Mouse (Mus musculus): ENCODE data around the gene Gltp. TPM values are rescaled to one million over a fixed set of nuclear protein-coding genes. Genes with fewer than 3 reads are reported as not detected.

The Gltp gene
- polyA plus RNA-seq, 2 experiments = 18.4 to 25.4 TPM

DNA sequence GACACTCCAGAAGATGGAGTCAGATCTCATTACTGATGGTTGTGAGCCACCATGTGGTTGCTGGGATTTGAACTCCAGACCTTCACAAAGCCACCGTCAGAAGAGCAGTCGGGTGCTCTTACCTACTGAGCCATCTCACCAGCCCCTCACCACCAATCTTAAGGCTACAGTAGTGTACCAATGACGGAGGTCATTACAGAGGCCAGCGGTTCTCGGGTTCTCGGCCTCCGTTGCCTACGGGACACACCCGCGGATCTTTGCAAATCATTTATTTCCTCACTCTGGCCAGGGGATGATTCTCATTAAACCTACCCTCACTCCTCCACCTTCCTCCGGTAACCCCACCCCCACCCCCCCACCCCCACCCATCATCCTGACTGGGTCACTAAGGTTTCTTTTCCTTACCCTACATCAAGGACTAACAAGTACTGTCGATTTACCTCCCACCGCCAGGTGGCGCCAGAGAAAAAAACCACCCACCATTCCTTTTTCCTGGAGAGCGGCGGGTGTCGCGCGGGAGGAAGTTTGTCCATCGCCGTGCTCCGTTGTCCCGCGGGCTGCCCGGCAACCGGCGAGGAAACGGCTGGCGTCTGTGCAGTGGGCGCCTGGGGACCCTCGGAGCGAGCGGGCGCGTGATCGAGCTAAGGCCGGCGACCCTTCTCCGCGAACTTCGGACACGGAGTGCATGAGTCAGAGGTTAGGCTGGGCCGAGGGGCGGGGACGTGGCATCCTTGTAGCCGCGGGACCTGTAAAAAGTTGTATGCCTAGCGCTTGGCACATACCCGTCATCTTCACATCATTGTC, 16.7 kb upstream of the Gltp start, which contains the start of gene Tchp:
Gene Tchp, plus strand, starts transcription at position 496 of the 804 bp plus-strand sequence.
- Histone ChIP-seq H3K9ac (replicated peaks) (peak within 1 kb of the TSS; percentile 75), H3K4me1 (replicated peaks; ENCODE audit: control insufficient read depth in 2 of 2, insufficient read depth in 2 of 2, low read length in 1 of 2) (peaks cover 7 to 15% of the 10 kb centered on the region in 2 experiments), H3K27me3 (ENCODE audit: control insufficient read depth, insufficient read depth, low read length) (no peaks in the 10 kb centered on the region), H3K27ac (no peak within 1 kb of the TSS), H3K9me3 (ENCODE audit: control insufficient read depth, low read length) (no peaks in the 10 kb centered on the region), H3K36me3 (replicated peaks; ENCODE audit: control insufficient read depth, insufficient read depth, low read depth) (no peaks in the 10 kb centered on the region; the same call in 1 of the 2 replicates), H3K4me3 (ENCODE audit: insufficient read depth in 1 of 2, low read depth in 2 of 2, low read length in 2 of 2) (peak within 1 kb of the TSS; percentile 70 to 83), H3K4me2 (ENCODE audit: low read depth) (peak within 1 kb of the TSS; percentile 93)
- DNase-seq (ENCODE audit: low read depth in 3 of 3, low spot score in 3 of 3) (peak; percentile 89 to 90 (median 89)), ATAC-seq (ENCODE audit: insufficient read depth) (peak; percentile 67)
- TF ChIP-seq CTCF (IDR thresholded peaks at IDR 0.05; ENCODE audit: low read depth) (peak; percentile 90), EP300 (IDR thresholded peaks at IDR 0.05; ENCODE audit: low read depth) (no peak)
- WGBS (ENCODE audit: insufficient replicate concordance) = 4% methylated on average over 49 of the region's 49 CpGs

GRCm38 (mm10) chr5:114702403-114703392, 11.9 kb upstream of the Gltp start:
- TF ChIP-seq CTCF (IDR thresholded peaks at IDR 0.05; ENCODE audit: low read depth) (peak; percentile 85), EP300 (IDR thresholded peaks at IDR 0.05; ENCODE audit: low read depth) (0 out of 2 replicates have a peak, but pooled peaks have one; percentile 30)
- DNase-seq (ENCODE audit: low read depth in 3 of 3, low spot score in 3 of 3) (peak in 1 of 3 experiments; percentile 47), ATAC-seq (ENCODE audit: insufficient read depth) (peak; percentile 79)
- Histone ChIP-seq H3K9me3 (ENCODE audit: control insufficient read depth, low read length) (no peaks in the 10 kb centered on the region), H3K27me3 (ENCODE audit: control insufficient read depth, insufficient read depth, low read length) (no peaks in the 10 kb centered on the region), H3K4me3 (ENCODE audit: insufficient read depth in 1 of 2, low read depth in 2 of 2, low read length in 2 of 2) (no peak overlapping the region), H3K36me3 (replicated peaks; ENCODE audit: control insufficient read depth, insufficient read depth, low read depth) (no peaks in the 10 kb centered on the region), H3K4me2 (ENCODE audit: low read depth) (0 out of 2 replicates have a peak overlapping the region, but pooled peaks have one; percentile 16), H3K27ac (no peak overlapping the region), H3K9ac (replicated peaks) (no peak overlapping the region), H3K4me1 (replicated peaks; ENCODE audit: control insufficient read depth in 2 of 2, insufficient read depth in 2 of 2, low read length in 1 of 2) (peaks cover 4 to 14% of the 10 kb centered on the region in 2 experiments)
- WGBS (ENCODE audit: insufficient replicate concordance) = 36% methylated on average over 14 of the region's 14 CpGs

DNA sequence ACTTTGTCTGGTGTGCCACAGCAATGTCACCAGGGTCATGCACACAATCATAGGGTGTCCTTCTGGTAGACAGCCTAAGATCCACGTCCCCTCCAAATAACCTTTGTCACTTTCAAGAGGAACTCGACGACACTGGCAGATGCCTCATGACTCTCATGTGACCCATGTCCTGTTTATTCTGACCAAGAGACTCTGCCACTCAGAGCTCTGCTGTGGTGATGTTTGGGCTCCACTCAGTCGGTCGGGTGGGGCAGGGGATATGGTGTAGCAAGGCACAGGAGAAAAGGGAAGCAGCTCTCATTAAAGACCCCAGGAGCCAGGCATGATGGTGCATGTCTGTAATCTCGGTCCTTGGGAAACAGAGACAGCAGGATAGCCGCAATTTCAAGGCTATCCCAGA, 8.2 kb upstream of the Gltp start:
- H3K27ac ChIP-seq = no peak overlapping the region
- ATAC-seq (ENCODE audit: insufficient read depth) = no peak
- 28% methylated on average over 7 of the region's 7 CpGs for WGBS (ENCODE audit: insufficient replicate concordance)

DNA sequence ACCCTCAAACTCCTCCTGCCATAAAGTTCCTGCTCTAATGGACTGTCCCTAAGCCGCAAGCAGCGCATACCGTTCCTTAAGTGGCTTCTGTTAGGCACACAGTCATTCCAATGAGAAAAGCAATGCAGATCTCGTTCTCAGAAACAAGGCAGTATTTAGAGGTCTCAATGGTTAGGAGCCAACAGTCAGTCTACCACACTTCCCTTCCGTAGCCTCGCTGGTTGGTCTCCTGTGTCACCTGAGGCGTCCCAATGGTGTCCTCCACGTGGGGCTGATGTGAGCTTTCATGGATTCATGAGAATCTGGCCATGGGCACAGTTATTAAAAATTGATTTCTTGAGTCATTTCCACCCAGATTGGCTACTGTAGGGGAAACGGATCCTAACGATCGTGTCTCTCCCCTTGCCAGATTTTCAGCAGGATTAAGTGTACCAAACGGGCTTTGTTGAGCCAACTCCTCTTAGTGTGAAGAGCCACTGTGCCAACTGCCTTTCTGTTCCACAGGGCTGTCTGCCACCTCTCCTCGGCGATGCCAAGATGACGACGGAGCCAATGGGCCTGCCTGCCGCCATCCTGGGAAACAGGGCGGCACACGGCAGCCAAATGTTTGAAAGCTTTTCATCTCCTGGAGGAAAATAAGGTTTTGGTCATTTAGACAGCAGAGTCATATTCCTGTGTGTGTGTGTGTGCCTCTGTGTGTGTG, 7.4 kb upstream of the Gltp start:
- no peaks in the 10 kb centered on the region for H3K9me3 ChIP-seq (ENCODE audit: control insufficient read depth, low read length)
- 75% methylated on average over 19 of the region's 19 CpGs for WGBS (ENCODE audit: insufficient replicate concordance)

More for the DNA sequence above, 8.2 kb upstream of the Gltp start:
- TF ChIP-seq EP300 (IDR thresholded peaks at IDR 0.05; ENCODE audit: low read depth) = no peak
- no peak for TF ChIP-seq CTCF (IDR thresholded peaks at IDR 0.05; ENCODE audit: low read depth)
- Histone ChIP-seq H3K4me3 (ENCODE audit: insufficient read depth in 1 of 2, low read depth in 2 of 2, low read length in 2 of 2) (no peak overlapping the region), H3K9me3 (ENCODE audit: control insufficient read depth, low read length) (no peaks in the 10 kb centered on the region), H3K27me3 (ENCODE audit: control insufficient read depth, insufficient read depth, low read length) (no peaks in the 10 kb centered on the region), H3K4me1 (replicated peaks; ENCODE audit: control insufficient read depth in 2 of 2, insufficient read depth in 2 of 2, low read length in 1 of 2) (peaks cover 4 to 14% of the 10 kb centered on the region in 2 experiments), H3K9ac (replicated peaks) (no peak overlapping the region), H3K36me3 (replicated peaks; ENCODE audit: control insufficient read depth, insufficient read depth, low read depth) (no peaks in the 10 kb centered on the region), H3K4me2 (ENCODE audit: low read depth) (no peak overlapping the region)
- DNase-seq (ENCODE audit: low read depth in 3 of 3, low spot score in 3 of 3) = no peak

More for the DNA sequence above, 7.4 kb upstream of the Gltp start:
- Histone ChIP-seq H3K27me3 (ENCODE audit: control insufficient read depth, insufficient read depth, low read length) (no peaks in the 10 kb centered on the region), H3K4me1 (replicated peaks; ENCODE audit: control insufficient read depth in 2 of 2, insufficient read depth in 2 of 2, low read length in 1 of 2) (peaks cover 4 to 12% of the 10 kb centered on the region in 2 experiments), H3K27ac (no peak overlapping the region), H3K4me3 (ENCODE audit: insufficient read depth in 1 of 2, low read depth in 2 of 2, low read length in 2 of 2) (no peak overlapping the region), H3K9ac (replicated peaks) (no peak overlapping the region), H3K36me3 (replicated peaks; ENCODE audit: control insufficient read depth, insufficient read depth, low read depth) (no peaks in the 10 kb centered on the region), H3K4me2 (ENCODE audit: low read depth) (no peak overlapping the region)
- DNase-seq (ENCODE audit: low read depth in 3 of 3, low spot score in 3 of 3) = no peak
- TF ChIP-seq CTCF (IDR thresholded peaks at IDR 0.05; ENCODE audit: low read depth) = no peak
- no peak for TF ChIP-seq EP300 (IDR thresholded peaks at IDR 0.05; ENCODE audit: low read depth)
- no peak for ATAC-seq (ENCODE audit: insufficient read depth)

Data from liver, embryonic 14.5 days (tissue).